Mouse (Mus musculus) retina, postnatal 1 day (tissue): ENCODE measurements around the gene Frmd4b.
"Not testable (repeated sequence)": the region's sequence is repeated elsewhere in the genome, so short reads cannot be mapped to it uniquely, and the experiment has no call there.

Source experiments
- DNase-seq: peaks from one replicate; pipeline ENCODE4 v3.0.0-alpha.2; 2012

Frmd4b gene

GRCm38 (mm10) chr6:97462421-97462820 is 154.9 kb downstream of the Frmd4b start:
- DNase-seq, result no peak

GRCm38 (mm10) chr6:97459112-97459511 is 158.2 kb downstream of the Frmd4b start:
- no peak for DNase-seq

- DNase-seq, result peak; percentile 63
These were observed 159.0 kb downstream of the Frmd4b start for GRCm38 (mm10) chr6:97458358-97458757.

- DNase-seq, result peak; percentile 63
These were observed 159.4 kb downstream of the Frmd4b start for GRCm38 (mm10) chr6:97457954-97458353.

- peak; percentile 19 for DNase-seq
These were observed 160.1 kb downstream of the Frmd4b start for GRCm38 (mm10) chr6:97457210-97457609.

- no peak for DNase-seq
These were observed 165.1 kb downstream of the Frmd4b start for GRCm38 (mm10) chr6:97452223-97452622.

GRCm38 (mm10) chr6:97449806-97450205 is 167.5 kb downstream of the Frmd4b start:
- no peak for DNase-seq

- no peak for DNase-seq
These were observed 170.3 kb downstream of the Frmd4b start for GRCm38 (mm10) chr6:97447020-97447419.

- DNase-seq, result no peak
These were observed 173.2 kb downstream of the Frmd4b start for GRCm38 (mm10) chr6:97444145-97444544.

- peak; percentile 36 for DNase-seq
These were observed 173.8 kb downstream of the Frmd4b start for GRCm38 (mm10) chr6:97443522-97443921.

GRCm38 (mm10) chr6:97441357-97441756 is 176.0 kb downstream of the Frmd4b start:
- no peak for DNase-seq

GRCm38 (mm10) chr6:97438918-97439645 is 178.3 kb downstream of the Frmd4b start:
- DNase-seq, result peak; percentile 19

- DNase-seq, result no peak
These were observed 182.6 kb downstream of the Frmd4b start for GRCm38 (mm10) chr6:97434753-97435152.

- no peak for DNase-seq
These were observed 185.9 kb downstream of the Frmd4b start for GRCm38 (mm10) chr6:97431309-97432004.

- DNase-seq, result no peak
These were observed 186.8 kb downstream of the Frmd4b start for GRCm38 (mm10) chr6:97430519-97430918.

- DNase-seq, result no peak
These were observed 187.5 kb downstream of the Frmd4b start for GRCm38 (mm10) chr6:97429688-97430343.

GRCm38 (mm10) chr6:97419771-97420446 is 197.4 kb downstream of the Frmd4b start:
- DNase-seq, result peak; percentile 88

- DNase-seq, result peak; percentile 81
These were observed 200.3 kb downstream of the Frmd4b start for GRCm38 (mm10) chr6:97416972-97417554.

GRCm38 (mm10) chr6:97415578-97415977 is 201.8 kb downstream of the Frmd4b start:
- DNase-seq, result not testable (repeated sequence)

GRCm38 (mm10) chr6:97413453-97413852 is 203.9 kb downstream of the Frmd4b start:
- no peak for DNase-seq

- no peak for DNase-seq
These were observed 204.9 kb downstream of the Frmd4b start for GRCm38 (mm10) chr6:97412403-97412802.

GRCm38 (mm10) chr6:97411327-97411726 is 206.0 kb downstream of the Frmd4b start:
- no peak for DNase-seq
